Mouse (Mus musculus): ENCODE measurements at regions not wholly inside any gene's neighbourhood (a gene's known extent, or its start where the extent isn't known, plus 50 kb on each side); places are given as distances from the start of the nearest gene placed in this dataset.
A peak's percentile ranks its signal among the peaks of the same experiment; 100 is the strongest.

DNA sequence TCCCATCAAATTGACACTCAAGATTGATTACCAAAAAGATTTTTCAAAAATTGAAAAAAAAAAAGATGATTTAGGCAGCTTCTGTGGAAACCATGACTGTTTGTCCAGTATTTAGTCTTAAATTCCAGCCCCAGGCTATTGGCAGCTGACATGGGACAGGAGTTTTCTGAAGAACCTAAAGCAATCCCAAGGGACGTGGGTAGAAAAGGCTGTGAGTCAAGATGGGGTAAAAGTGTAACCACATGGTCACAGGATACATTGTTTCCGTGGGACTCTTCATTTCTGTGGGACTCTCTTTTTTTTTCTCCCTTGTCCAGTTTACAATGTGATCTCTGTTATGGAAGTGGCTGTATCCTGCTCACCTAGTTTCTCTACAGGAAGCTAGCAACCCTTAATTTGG, 119.0 kb upstream of the Phactr1 start:
- no peak for TF ChIP-seq POLR2A (IDR thresholded peaks at IDR 0.05; ENCODE audit: low read depth, low read length)
- TF ChIP-seq CTCF (conservative IDR thresholded peaks at IDR 0.05; ENCODE audit: insufficient read depth, insufficient read length, low read depth, low read length): no peak
- H3K4me1 ChIP-seq (ENCODE audit: control insufficient read depth, insufficient read depth, low read length): no peaks in the 10 kb centered on the region
- no peak overlapping the region for H3K27ac ChIP-seq (ENCODE audit: insufficient read depth, low read depth, low read length)
- no peak overlapping the region for H3K4me3 ChIP-seq (ENCODE audit: insufficient read depth, low read depth, low read length)
- H3K36me3 ChIP-seq (ENCODE audit: control insufficient read depth, insufficient read depth, low read length): no peaks in the 10 kb centered on the region
- WGBS: 81% methylated on average over 2 of the region's 2 CpGs
- no peaks in the 10 kb centered on the region for H3K27me3 ChIP-seq (replicated peaks; ENCODE audit: control insufficient read depth, insufficient read depth, low read length)
- DNase-seq: no peak

- no peaks in the 10 kb centered on the region for H3K27me3 ChIP-seq (replicated peaks; ENCODE audit: control insufficient read depth, insufficient read depth, low read length)
- no peaks in the 10 kb centered on the region for H3K36me3 ChIP-seq (ENCODE audit: control insufficient read depth, insufficient read depth, low read length)
- peak overlapping the region; percentile 65; the same call in 1 of the 2 replicates for H3K27ac ChIP-seq (ENCODE audit: insufficient read depth, low read depth, low read length)
- H3K4me1 ChIP-seq (ENCODE audit: control insufficient read depth, insufficient read depth, low read length): no peaks in the 10 kb centered on the region
- TF ChIP-seq POLR2A (IDR thresholded peaks at IDR 0.05; ENCODE audit: low read depth, low read length) (no peak), CTCF (conservative IDR thresholded peaks at IDR 0.05; ENCODE audit: insufficient read depth, insufficient read length, low read depth, low read length) (no peak)
- H3K4me3 ChIP-seq (ENCODE audit: insufficient read depth, low read depth, low read length): peak overlapping the region; percentile 20; the same call in 1 of the 2 replicates
- DNase-seq: peak; percentile 63
- WGBS: 51% methylated on average over 26 of the region's 26 CpGs
Measured at GRCm38 (mm10) chr13:42565291-42566058, 114.9 kb upstream of the Phactr1 start.

GRCm38 (mm10) chr13:42570600-42571348, 109.6 kb upstream of the Phactr1 start:
- Histone ChIP-seq H3K27ac (ENCODE audit: insufficient read depth, low read depth, low read length) (no peak overlapping the region), H3K4me1 (ENCODE audit: control insufficient read depth, insufficient read depth, low read length) (no peaks in the 10 kb centered on the region), H3K36me3 (ENCODE audit: control insufficient read depth, insufficient read depth, low read length) (no peaks in the 10 kb centered on the region), H3K27me3 (replicated peaks; ENCODE audit: control insufficient read depth, insufficient read depth, low read length) (no peaks in the 10 kb centered on the region), H3K4me3 (ENCODE audit: insufficient read depth, low read depth, low read length) (no peak overlapping the region)
- WGBS: 54% methylated on average over 10 of the region's 10 CpGs
- no peak for TF ChIP-seq POLR2A (IDR thresholded peaks at IDR 0.05; ENCODE audit: low read depth, low read length)
- TF ChIP-seq CTCF (conservative IDR thresholded peaks at IDR 0.05; ENCODE audit: insufficient read depth, insufficient read length, low read depth, low read length): no peak
- DNase-seq: peak; percentile 65

DNA sequence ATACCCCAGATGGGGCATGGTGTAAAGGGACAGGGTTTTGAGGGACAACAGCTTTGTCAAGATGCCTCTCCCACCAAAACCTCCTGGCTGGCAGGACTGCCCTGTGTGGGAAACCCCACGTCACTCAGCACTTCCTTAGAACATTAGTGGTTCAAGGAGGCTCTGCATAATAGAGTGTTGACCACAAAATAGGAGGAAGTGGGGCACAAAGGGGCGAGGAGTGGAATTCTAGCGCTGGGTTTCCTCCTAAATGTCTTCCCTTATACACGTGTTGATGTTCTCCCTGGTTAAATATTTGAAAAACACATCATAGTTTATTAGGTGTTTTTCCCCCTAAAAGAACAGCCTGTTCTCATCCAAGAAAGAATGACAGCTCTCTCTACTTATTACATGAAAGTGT, 106.2 kb upstream of the Phactr1 start:
- no peaks in the 10 kb centered on the region for H3K27me3 ChIP-seq (replicated peaks; ENCODE audit: control insufficient read depth, insufficient read depth, low read length)
- H3K4me3 ChIP-seq (ENCODE audit: insufficient read depth, low read depth, low read length): no peak overlapping the region
- no peak overlapping the region for H3K27ac ChIP-seq (ENCODE audit: insufficient read depth, low read depth, low read length)
- H3K4me1 ChIP-seq (ENCODE audit: control insufficient read depth, insufficient read depth, low read length): no peaks in the 10 kb centered on the region
- H3K36me3 ChIP-seq (ENCODE audit: control insufficient read depth, insufficient read depth, low read length): no peaks in the 10 kb centered on the region
- WGBS: 53% methylated on average over 4 of the region's 4 CpGs
- DNase-seq: no peak
- TF ChIP-seq CTCF (conservative IDR thresholded peaks at IDR 0.05; ENCODE audit: insufficient read depth, insufficient read length, low read depth, low read length): no peak
- TF ChIP-seq POLR2A (IDR thresholded peaks at IDR 0.05; ENCODE audit: low read depth, low read length): no peak

GRCm38 (mm10) chr13:42575725-42576426, 104.5 kb upstream of the Phactr1 start:
- Histone ChIP-seq H3K4me3 (ENCODE audit: insufficient read depth, low read depth, low read length) (no peak overlapping the region), H3K27me3 (replicated peaks; ENCODE audit: control insufficient read depth, insufficient read depth, low read length) (no peaks in the 10 kb centered on the region), H3K27ac (ENCODE audit: insufficient read depth, low read depth, low read length) (no peak overlapping the region), H3K4me1 (ENCODE audit: control insufficient read depth, insufficient read depth, low read length) (no peaks in the 10 kb centered on the region), H3K36me3 (ENCODE audit: control insufficient read depth, insufficient read depth, low read length) (no peaks in the 10 kb centered on the region)
- TF ChIP-seq CTCF (conservative IDR thresholded peaks at IDR 0.05; ENCODE audit: insufficient read depth, insufficient read length, low read depth, low read length) (peak; percentile 85), POLR2A (IDR thresholded peaks at IDR 0.05; ENCODE audit: low read depth, low read length) (no peak)
- WGBS: 30% methylated on average over 16 of the region's 16 CpGs
- DNase-seq: peak; percentile 86

GRCm38 (mm10) chr13:42579471-42579870, 101.0 kb upstream of the Phactr1 start:
- DNase-seq: no peak
- Histone ChIP-seq H3K4me3 (ENCODE audit: insufficient read depth, low read depth, low read length) (no peak overlapping the region), H3K27ac (ENCODE audit: insufficient read depth, low read depth, low read length) (no peak overlapping the region), H3K4me1 (ENCODE audit: control insufficient read depth, insufficient read depth, low read length) (no peaks in the 10 kb centered on the region), H3K36me3 (ENCODE audit: control insufficient read depth, insufficient read depth, low read length) (no peaks in the 10 kb centered on the region), H3K27me3 (replicated peaks; ENCODE audit: control insufficient read depth, insufficient read depth, low read length) (no peaks in the 10 kb centered on the region)
- WGBS: 49% methylated on average over 3 of the region's 3 CpGs
- TF ChIP-seq CTCF (conservative IDR thresholded peaks at IDR 0.05; ENCODE audit: insufficient read depth, insufficient read length, low read depth, low read length): no peak
- TF ChIP-seq POLR2A (IDR thresholded peaks at IDR 0.05; ENCODE audit: low read depth, low read length): no peak
